Mouse (Mus musculus) limb, embryonic 12.5 days (tissue): ENCODE measurements around the gene Olfr1102. TPM values are rescaled to one million over a fixed set of nuclear protein-coding genes. Genes with fewer than 3 reads are reported as not detected.

ENCODE experiments used
- ATAC-seq: fragments of 200-750 bp; cut with Nextera tagmentation; 2 replicates; pipeline ENCODE4 v1.8.0; 2017; ENCODE audit warnings: low read depth, moderate TSS enrichment; ENCODE audit not compliant: insufficient number of reproducible peaks, insufficient read depth, low FRiP score, low TSS enrichment
- H3K27ac ChIP-seq: fragments of 300-500 bp; sonication (generic); 2 replicates; pipeline ENCODE4 v1.5.1; 2016; ENCODE audit warnings: mild to moderate bottlenecking, moderate library complexity
- H3K27me3 ChIP-seq: fragments of 300-500 bp; sonication (generic); 2 replicates; pipeline ENCODE4 v1.6.1; 2016; ENCODE audit warnings: mild to moderate bottlenecking, moderate library complexity
- H3K36me3 ChIP-seq: fragments of 300-500 bp; sonication (generic); 2 replicates; pipeline ENCODE4 v1.6.1; 2016; ENCODE audit warnings: mild to moderate bottlenecking, moderate library complexity
- H3K4me1 ChIP-seq: fragments of 300-500 bp; sonication (generic); replicated peaks from 2 replicates; pipeline ENCODE4 v1.6.1; 2016
- H3K4me2 ChIP-seq: fragments of 300-500 bp; sonication (generic); 2 replicates; pipeline ENCODE4 v1.6.1; 2016; ENCODE audit warnings: mild to moderate bottlenecking, moderate library complexity
- H3K4me3 ChIP-seq: fragments of 300-500 bp; sonication (generic); replicated peaks from 2 replicates; pipeline ENCODE4 v1.5.1; 2016; ENCODE audit warnings: mild to moderate bottlenecking
- H3K9ac ChIP-seq: fragments of 300-500 bp; sonication (generic); replicated peaks from 2 replicates; pipeline ENCODE4 v1.6.1; 2016; ENCODE audit warnings: mild to moderate bottlenecking, moderate library complexity
- H3K9me3 ChIP-seq: fragments of 300-500 bp; sonication (generic); 2 replicates; pipeline ENCODE4 v1.6.1; 2016; ENCODE audit warnings: mild to moderate bottlenecking, moderate library complexity
- WGBS: fragments of 180-500 bp; shearing (Covaris S2); methylation state at CpG from one replicate; pipeline ENCODE4 v1.1.7; 2016; 5-methylcytosine and 5-hydroxymethylcytosine counted together
- polyA plus RNA-seq: library from polyadenylated mRNA; unstranded; fragments of >200 nt; fragmentation: Nextera tagmentation; extraction: Ambion mirVana; gene quantifications from 2 replicates; pipeline ENCODE4 v1.2.1, GENCODE M21; 2016

Gene Olfr1102
- not detected in 2 replicates for polyA plus RNA-seq

DNA sequence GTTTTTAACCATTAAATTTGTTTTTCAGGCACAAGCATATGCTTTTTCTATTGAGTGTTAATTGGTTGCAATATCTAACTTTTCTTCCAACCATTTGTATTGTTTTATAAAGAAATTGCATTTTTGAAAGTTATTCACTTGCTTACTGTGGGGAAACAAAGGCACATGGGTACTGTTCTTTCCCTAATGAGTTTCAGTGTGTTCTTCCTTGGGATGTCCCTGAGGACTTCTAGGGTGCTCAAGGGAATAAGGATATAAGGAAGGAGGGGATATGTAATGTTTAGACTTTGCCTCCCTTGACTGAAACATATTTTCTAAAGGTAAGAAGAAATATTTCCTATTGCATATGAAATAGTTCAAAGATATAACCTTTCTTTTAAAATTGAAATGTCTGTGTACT, at the start of gene Olfr1102:
Gene Olfr1102, plus strand, starts transcription at position 301 of the 400 bp plus-strand sequence.
- Histone ChIP-seq H3K36me3 (no peaks in the 10 kb centered on the region), H3K4me3 (no peak within 1 kb of the TSS), H3K9me3 (no peaks in the 10 kb centered on the region), H3K9ac (no peak within 1 kb of the TSS), H3K27ac (no peak within 1 kb of the TSS), H3K27me3 (no peaks in the 10 kb centered on the region), H3K4me1 (no peaks in the 10 kb centered on the region), H3K4me2 (no peak within 1 kb of the TSS)
- ATAC-seq, result no peak

DNA sequence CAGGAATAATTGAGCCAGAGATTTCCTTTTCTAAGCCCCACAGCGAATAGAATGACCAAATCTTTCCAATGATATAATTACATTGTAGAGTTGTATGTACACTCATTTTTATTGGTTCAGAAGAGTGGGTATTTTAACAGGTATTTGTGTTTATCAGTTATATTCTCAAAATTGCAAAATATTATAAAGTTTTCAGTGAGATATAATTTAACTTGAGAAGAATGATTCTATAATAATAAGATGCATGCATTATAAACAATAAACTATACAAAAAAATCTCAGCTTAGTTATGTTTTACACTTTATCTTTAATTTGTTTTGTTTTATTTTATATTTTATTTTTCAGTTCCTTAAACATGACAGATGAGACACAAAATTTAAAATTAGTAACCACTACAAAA, 37.6 kb upstream of the Olfr1102 start, which contains the start of gene Olfr1099:
Gene Olfr1099, minus strand, starts transcription at position 101 of the 400 bp plus-strand sequence.
- no peak within 1 kb of the TSS for H3K4me2 ChIP-seq
- no peak within 1 kb of the TSS for H3K9ac ChIP-seq
- 85% methylated on average over 1 of the region's 1 CpGs for WGBS
- H3K36me3 ChIP-seq, result no peaks in the 10 kb centered on the region
- H3K27ac ChIP-seq, result no peak within 1 kb of the TSS
- H3K4me3 ChIP-seq, result no peak within 1 kb of the TSS
- H3K27me3 ChIP-seq, result no peaks in the 10 kb centered on the region
- H3K9me3 ChIP-seq, result no peaks in the 10 kb centered on the region
- no peaks in the 10 kb centered on the region for H3K4me1 ChIP-seq
- no peak for ATAC-seq

DNA sequence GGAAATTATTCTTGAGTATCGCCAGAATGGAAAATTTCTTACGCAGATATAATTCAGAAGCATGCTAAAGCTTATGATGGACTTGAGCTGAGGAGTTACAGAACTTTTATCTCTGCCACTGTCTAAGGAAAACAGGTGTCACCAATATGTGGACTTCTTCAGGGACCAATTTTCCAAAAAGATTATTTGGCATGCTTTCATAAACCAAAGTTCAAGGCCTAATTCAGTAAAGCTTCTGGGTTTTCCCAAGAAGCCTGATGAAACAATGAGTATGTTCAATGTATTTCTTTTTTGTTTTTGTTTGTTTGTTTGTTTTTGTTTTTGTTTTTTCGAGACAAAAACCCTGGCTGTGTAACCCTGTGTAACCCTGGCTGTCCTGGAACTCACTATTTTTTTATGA, 18.3 kb upstream of the Olfr1102 start, which contains the start of gene Olfr1100:
Gene Olfr1100, minus strand, starts transcription at position 101 of the 400 bp plus-strand sequence.
- Histone ChIP-seq H3K4me2 (no peak within 1 kb of the TSS), H3K4me1 (no peaks in the 10 kb centered on the region), H3K9me3 (no peaks in the 10 kb centered on the region), H3K36me3 (no peaks in the 10 kb centered on the region), H3K9ac (no peak within 1 kb of the TSS), H3K4me3 (no peak within 1 kb of the TSS), H3K27me3 (no peaks in the 10 kb centered on the region), H3K27ac (no peak within 1 kb of the TSS)
- no peak for ATAC-seq
- WGBS, result 80% methylated on average over 3 of the region's 3 CpGs

DNA sequence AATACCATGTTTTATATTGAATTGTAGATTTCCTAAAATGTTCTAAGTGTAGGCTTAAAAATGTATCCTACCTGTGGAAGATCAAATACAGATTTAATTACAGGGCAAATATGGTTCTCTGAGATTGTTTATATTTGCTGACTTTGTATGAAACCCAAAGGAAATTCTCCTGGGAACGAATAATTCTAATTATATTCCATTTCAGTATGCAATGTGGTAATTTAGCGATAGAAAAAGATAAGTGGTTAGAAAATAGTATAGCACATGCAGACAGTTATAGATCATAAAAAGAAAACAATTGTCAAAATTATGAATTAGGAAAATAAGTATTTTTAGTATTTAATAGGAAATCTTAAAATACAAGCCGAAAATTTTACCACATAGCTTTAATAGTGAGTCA, 7.1 kb upstream of the Olfr1102 start, which contains the start of gene Olfr1101:
Gene Olfr1101, minus strand, starts transcription at position 101 of the 400 bp plus-strand sequence.
- ATAC-seq, result no peak
- H3K4me2 ChIP-seq, result no peak within 1 kb of the TSS
- 84% methylated on average over 3 of the region's 3 CpGs for WGBS
- H3K4me1 ChIP-seq, result no peaks in the 10 kb centered on the region
- no peaks in the 10 kb centered on the region for H3K27me3 ChIP-seq
- H3K27ac ChIP-seq, result no peak within 1 kb of the TSS
- H3K9ac ChIP-seq, result no peak within 1 kb of the TSS
- no peaks in the 10 kb centered on the region for H3K9me3 ChIP-seq
- H3K4me3 ChIP-seq, result no peak within 1 kb of the TSS
- no peaks in the 10 kb centered on the region for H3K36me3 ChIP-seq

DNA sequence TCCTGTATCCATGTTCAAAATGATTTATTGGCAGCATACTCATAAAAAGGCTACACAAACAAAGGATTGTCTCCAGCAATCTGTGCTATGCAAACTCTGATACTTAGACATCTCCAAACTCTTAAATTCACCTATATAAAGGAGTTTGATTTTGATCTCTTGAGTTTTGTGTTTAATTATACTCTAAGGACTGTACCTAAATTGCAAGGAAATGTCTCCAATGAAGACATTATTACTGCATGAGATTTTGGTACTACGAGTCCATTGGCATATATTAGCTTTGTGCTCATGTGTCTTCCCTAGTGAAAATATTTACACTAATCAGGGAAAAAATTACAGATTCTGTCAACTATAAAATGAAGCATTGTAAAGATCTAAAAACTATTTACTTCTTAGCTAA, 28.8 kb downstream of the Olfr1102 start, which contains the start of gene Olfr1104:
Gene Olfr1104, minus strand, starts transcription at position 101 of the 400 bp plus-strand sequence.
- no peaks in the 10 kb centered on the region for H3K27me3 ChIP-seq
- H3K9me3 ChIP-seq, result no peaks in the 10 kb centered on the region

DNA sequence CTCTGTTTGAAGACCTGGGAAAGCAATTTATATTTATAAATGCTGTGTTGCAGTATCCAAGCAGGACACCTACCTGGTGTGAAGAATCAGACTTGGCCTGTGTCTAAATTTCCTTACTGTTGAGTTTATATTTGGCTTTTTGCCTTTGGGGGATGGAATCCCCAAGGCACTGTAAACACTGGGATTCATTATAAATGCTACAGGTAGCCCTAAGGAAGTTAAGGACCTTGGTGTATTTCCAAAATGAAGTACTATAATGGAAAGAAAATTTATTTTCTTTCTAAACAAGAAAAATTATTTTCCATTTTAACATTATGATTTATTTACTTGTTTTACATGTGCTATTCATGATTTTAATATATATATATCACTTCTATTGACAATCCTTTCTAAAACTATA, 38.2 kb downstream of the Olfr1102 start, which contains the start of gene Olfr1105:
Gene Olfr1105, minus strand, starts transcription at position 101 of the 400 bp plus-strand sequence.
- Histone ChIP-seq H3K4me2 (no peak within 1 kb of the TSS), H3K27ac (no peak within 1 kb of the TSS), H3K9ac (no peak within 1 kb of the TSS), H3K36me3 (no peaks in the 10 kb centered on the region), H3K4me1 (no peaks in the 10 kb centered on the region), H3K4me3 (no peak within 1 kb of the TSS), H3K9me3 (no peaks in the 10 kb centered on the region), H3K27me3 (no peaks in the 10 kb centered on the region)
- ATAC-seq, result no peak

More for the DNA sequence above, 28.8 kb downstream of the Olfr1102 start, which contains the start of gene Olfr1104:
- H3K27ac ChIP-seq, result no peak within 1 kb of the TSS
- ATAC-seq, result no peak
- 87% methylated on average over 1 of the region's 1 CpGs for WGBS
- no peak within 1 kb of the TSS for H3K4me2 ChIP-seq
- no peak within 1 kb of the TSS for H3K4me3 ChIP-seq
- no peak within 1 kb of the TSS for H3K9ac ChIP-seq
- H3K4me1 ChIP-seq, result no peaks in the 10 kb centered on the region
- no peaks in the 10 kb centered on the region for H3K36me3 ChIP-seq

DNA sequence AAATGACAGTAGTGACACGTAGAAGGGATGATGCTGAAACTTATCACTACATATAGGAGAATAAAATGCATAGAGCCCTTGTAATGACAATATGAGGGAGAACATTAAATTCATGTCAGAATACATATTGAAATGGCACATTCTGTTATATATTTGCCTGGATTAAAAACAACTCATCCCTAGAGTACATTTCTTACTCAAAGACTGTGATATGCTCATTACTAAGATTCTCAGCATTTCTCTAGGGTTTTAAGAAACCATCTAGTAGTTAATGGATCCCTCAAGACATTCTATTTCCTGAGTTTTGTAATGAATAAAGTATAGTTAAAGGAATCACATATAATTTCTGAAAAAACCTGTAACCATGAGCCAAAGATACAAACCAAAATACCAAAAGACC, 54.0 kb downstream of the Olfr1102 start, which contains the start of gene Olfr1106:
Gene Olfr1106, minus strand, starts transcription at position 101 of the 400 bp plus-strand sequence.
- Histone ChIP-seq H3K4me2 (no peak within 1 kb of the TSS), H3K27ac (no peak within 1 kb of the TSS), H3K36me3 (no peaks in the 10 kb centered on the region), H3K9ac (no peak within 1 kb of the TSS), H3K4me3 (no peak within 1 kb of the TSS), H3K27me3 (no peaks in the 10 kb centered on the region), H3K4me1 (no peaks in the 10 kb centered on the region), H3K9me3 (no peaks in the 10 kb centered on the region)
- WGBS, result 78% methylated on average over 1 of the region's 1 CpGs
- no peak for ATAC-seq

Other genes with a start within 250 kb of the Olfr1102 start
- gene Olfr1090, start 239.4 kb upstream of the Olfr1102 start, polyA plus RNA-seq, result not detected in 2 replicates
- gene Olfr1093, start 215.9 kb upstream of the Olfr1102 start, polyA plus RNA-seq, result not detected in 2 replicates
- not detected in 2 replicates for gene Olfr141, start 188.4 kb upstream of the Olfr1102 start, polyA plus RNA-seq
- gene Olfr1094, start 173.7 kb upstream of the Olfr1102 start, polyA plus RNA-seq, result not detected in 2 replicates
- not detected in 2 replicates for gene Olfr1095, start 146.7 kb upstream of the Olfr1102 start, polyA plus RNA-seq
- gene Gm13723, start 123.6 kb upstream of the Olfr1102 start, polyA plus RNA-seq, result not detected in 2 replicates
- gene Olfr1097, start 106.2 kb upstream of the Olfr1102 start, polyA plus RNA-seq, result not detected in 2 replicates
- not detected in 2 replicates for gene Olfr1098, start 73.9 kb upstream of the Olfr1102 start, polyA plus RNA-seq
- gene Olfr1099, start 37.7 kb upstream of the Olfr1102 start, polyA plus RNA-seq, result not detected in 2 replicates
- gene Olfr1100, start 18.4 kb upstream of the Olfr1102 start, polyA plus RNA-seq, result not detected in 2 replicates
- gene Olfr1101, start 7.2 kb upstream of the Olfr1102 start, polyA plus RNA-seq, result not detected in 2 replicates
- not detected in 2 replicates for gene Olfr1104, start 28.7 kb downstream of the Olfr1102 start, polyA plus RNA-seq
- gene Olfr1105, start 38.1 kb downstream of the Olfr1102 start, polyA plus RNA-seq, result not detected in 2 replicates
- not detected in 2 replicates for gene Olfr1106, start 53.9 kb downstream of the Olfr1102 start, polyA plus RNA-seq
- gene Olfr1107, start 77.4 kb downstream of the Olfr1102 start, polyA plus RNA-seq, result not detected in 2 replicates
- gene Olfr1109, start 97.6 kb downstream of the Olfr1102 start, polyA plus RNA-seq, result not detected in 2 replicates
- gene Olfr259, start 116.2 kb downstream of the Olfr1102 start, polyA plus RNA-seq, result not detected in 2 replicates
- not detected in 2 replicates for gene Olfr1110, start 141.9 kb downstream of the Olfr1102 start, polyA plus RNA-seq
- gene Olfr1111, start 154.2 kb downstream of the Olfr1102 start, polyA plus RNA-seq, result not detected in 2 replicates
- not detected in 2 replicates for gene Olfr1112, start 189.4 kb downstream of the Olfr1102 start, polyA plus RNA-seq
- gene Olfr1113, start 210.6 kb downstream of the Olfr1102 start, polyA plus RNA-seq, result not detected in 2 replicates
- not detected in 2 replicates for gene Olfr1115, start 249.6 kb downstream of the Olfr1102 start, polyA plus RNA-seq